Mouse (Mus musculus): ENCODE results near the gene Tmem88b. TPM values are rescaled to one million over a fixed set of nuclear protein-coding genes. Genes with fewer than 3 reads are reported as not detected.

Gene Tmem88b
- total and polyA plus RNA-seq, 2 experiments from 2014 or later: 0.14 to 0.38 TPM

DNA sequence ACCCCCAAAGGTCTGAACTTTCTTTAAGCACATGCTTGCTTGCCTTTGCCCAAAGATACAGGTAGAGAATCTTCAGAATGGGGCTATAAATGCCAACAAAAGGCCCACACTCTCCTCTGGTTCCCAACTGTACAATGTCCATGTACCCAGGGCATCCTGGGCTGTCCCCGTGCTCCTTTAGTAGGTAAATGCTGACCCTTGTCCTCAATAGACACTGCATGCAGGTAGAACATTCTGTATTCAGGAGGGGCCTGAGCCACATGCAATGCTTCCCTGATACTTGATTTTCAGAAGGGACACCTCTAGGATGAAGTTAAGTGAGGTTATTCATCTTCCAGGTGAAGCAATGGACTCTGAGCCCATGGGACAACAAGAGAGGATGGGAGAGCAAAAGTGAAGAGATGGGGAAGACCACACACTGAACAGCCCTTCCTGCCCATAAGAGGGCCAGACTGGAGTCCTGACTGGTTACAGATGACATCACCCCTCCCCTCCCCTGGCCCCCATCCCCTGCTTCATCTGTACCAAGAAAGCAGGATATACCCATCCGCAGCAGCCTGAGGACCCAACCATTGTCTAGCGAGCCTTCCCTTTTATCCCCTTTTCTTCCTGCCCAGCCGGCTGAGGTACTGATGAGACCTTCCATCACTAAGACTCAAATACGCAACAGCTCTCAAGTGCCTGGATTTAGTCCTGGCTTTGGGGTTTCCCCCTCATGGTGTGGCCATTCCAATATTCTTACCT lies 12.2 kb downstream of the Tmem88b start:
- H3K9me3 ChIP-seq (ENCODE audit: low read length): no peaks in the 10 kb centered on the region
- DNase-seq (no peak), ATAC-seq (no peak)
- H3K36me3 ChIP-seq (ENCODE audit: insufficient read depth): no peaks in the 10 kb centered on the region
- no peaks in the 10 kb centered on the region for H3K27me3 ChIP-seq (ENCODE audit: insufficient read depth, low read length)
- H3K27ac ChIP-seq (ENCODE audit: low read depth, low read length): no peak overlapping the region; the same call in 1 of the 2 replicates
- peak overlapping the region; percentile 51; the same call in 1 of the 2 replicates for H3K9ac ChIP-seq
- WGBS: 35% methylated on average over 5 of the region's 5 CpGs
- H3K4me3 ChIP-seq (ENCODE audit: low read depth, low read length): peak overlapping the region; percentile 43
- no peak for TF ChIP-seq CTCF (IDR thresholded peaks at IDR 0.05; ENCODE audit: low read depth)
- peak overlapping the region; percentile 87 for H3K4me2 ChIP-seq (ENCODE audit: low read depth)
- peaks cover 17% of the 10 kb centered on the region for H3K4me1 ChIP-seq (ENCODE audit: insufficient read depth)

DNA sequence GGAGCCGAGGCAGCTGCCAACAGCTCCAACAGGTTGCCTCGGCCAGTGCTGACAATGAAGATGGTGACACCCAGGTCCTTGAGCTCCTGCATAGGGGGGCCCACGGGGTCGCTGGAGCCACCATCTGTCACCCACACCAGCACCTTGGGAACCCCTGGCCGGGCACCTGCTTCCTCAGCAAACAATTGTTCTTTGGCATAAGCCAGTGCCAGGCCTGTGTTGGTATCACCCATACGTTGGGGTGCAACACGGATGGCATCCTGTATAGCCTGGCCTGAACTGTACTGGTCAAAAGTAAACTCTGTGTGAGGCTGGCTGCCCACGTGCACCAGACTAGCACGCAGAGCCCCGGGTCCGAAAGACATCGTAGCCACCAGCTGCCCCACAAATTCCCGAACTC lies 12.9 kb downstream of the Tmem88b start:
- WGBS: 85% methylated on average over 13 of the region's 13 CpGs
- no peaks in the 10 kb centered on the region for H3K36me3 ChIP-seq (ENCODE audit: insufficient read depth)
- no peaks in the 10 kb centered on the region for H3K27me3 ChIP-seq (ENCODE audit: insufficient read depth, low read length)
- no peak for TF ChIP-seq CTCF (IDR thresholded peaks at IDR 0.05; ENCODE audit: low read depth)
- H3K27ac ChIP-seq (ENCODE audit: low read depth, low read length): no peak overlapping the region
- DNase-seq: no peak
- no peaks in the 10 kb centered on the region for H3K9me3 ChIP-seq (ENCODE audit: low read length)
- H3K9ac ChIP-seq: no peak overlapping the region
- no peak for ATAC-seq
- H3K4me2 ChIP-seq (ENCODE audit: low read depth): peak overlapping the region; percentile 87; the same call in 1 of the 2 replicates
- H3K4me1 ChIP-seq (ENCODE audit: insufficient read depth): peaks cover 17% of the 10 kb centered on the region
- no peak overlapping the region for H3K4me3 ChIP-seq (ENCODE audit: low read depth, low read length)

DNA sequence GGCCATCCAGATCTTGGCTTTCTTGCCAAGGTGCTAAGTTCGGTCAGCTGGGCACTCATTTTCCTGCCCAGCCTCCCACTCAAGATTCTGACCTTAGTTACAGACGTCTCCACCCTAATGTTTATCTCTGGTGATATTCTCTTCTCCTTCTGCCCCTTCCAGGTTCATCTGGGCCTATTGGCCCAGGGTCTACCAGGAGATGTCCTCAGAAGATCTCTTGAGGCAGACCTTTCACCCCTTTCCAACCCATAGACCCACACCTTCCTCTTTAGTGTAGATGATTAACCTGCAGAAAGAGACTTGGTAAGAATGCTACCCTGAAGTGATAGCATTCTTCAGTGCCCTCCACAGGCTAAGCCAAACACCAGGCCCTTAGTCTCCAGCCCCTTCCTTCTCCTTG lies 14.0 kb downstream of the Tmem88b start:
- H3K27ac ChIP-seq (ENCODE audit: low read depth, low read length): no peak overlapping the region
- H3K9ac ChIP-seq: no peak overlapping the region
- peaks cover 17% of the 10 kb centered on the region for H3K4me1 ChIP-seq (ENCODE audit: insufficient read depth)
- H3K27me3 ChIP-seq (ENCODE audit: insufficient read depth, low read length): no peaks in the 10 kb centered on the region
- TF ChIP-seq CTCF (IDR thresholded peaks at IDR 0.05; ENCODE audit: low read depth): no peak
- no peak overlapping the region for H3K4me2 ChIP-seq (ENCODE audit: low read depth)
- DNase-seq (no peak), ATAC-seq (no peak)
- no peak overlapping the region for H3K4me3 ChIP-seq (ENCODE audit: low read depth, low read length)
- WGBS: 88% methylated on average over 2 of the region's 2 CpGs
- no peaks in the 10 kb centered on the region for H3K36me3 ChIP-seq (ENCODE audit: insufficient read depth)
- H3K9me3 ChIP-seq (ENCODE audit: low read length): no peaks in the 10 kb centered on the region

DNA sequence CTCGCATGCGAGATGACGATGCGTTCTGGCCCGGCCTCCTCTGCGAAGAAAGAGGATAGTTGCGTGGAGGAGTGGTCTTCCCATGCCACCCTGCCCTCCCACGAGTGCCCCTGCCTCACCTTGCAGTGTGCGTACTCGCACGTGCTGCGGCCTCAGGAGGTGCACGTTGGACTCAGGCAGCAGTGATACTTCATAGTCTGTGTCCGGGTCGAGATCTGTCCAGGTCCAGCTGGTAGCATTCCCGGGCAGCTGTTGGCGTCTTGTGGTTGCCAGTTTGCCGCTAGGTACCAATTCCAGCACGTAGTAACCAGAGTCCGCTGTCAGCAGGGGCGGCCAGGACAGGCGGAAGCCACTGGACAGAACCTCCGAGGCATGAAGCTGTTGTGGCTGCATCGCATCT lies 15.0 kb downstream of the Tmem88b start:
- Histone ChIP-seq H3K4me1 (ENCODE audit: insufficient read depth) (peaks cover 17% of the 10 kb centered on the region), H3K9ac (peak overlapping the region; percentile 72), H3K4me2 (ENCODE audit: low read depth) (peak overlapping the region; percentile 90), H3K9me3 (ENCODE audit: low read length) (no peaks in the 10 kb centered on the region), H3K27me3 (ENCODE audit: insufficient read depth, low read length) (no peaks in the 10 kb centered on the region), H3K4me3 (ENCODE audit: low read depth, low read length) (peak overlapping the region; percentile 50), H3K27ac (ENCODE audit: low read depth, low read length) (no peak overlapping the region), H3K36me3 (ENCODE audit: insufficient read depth) (no peaks in the 10 kb centered on the region)
- no peak for ATAC-seq
- WGBS: 40% methylated on average over 24 of the region's 24 CpGs
- no peak for DNase-seq
- TF ChIP-seq CTCF (IDR thresholded peaks at IDR 0.05; ENCODE audit: low read depth): no peak

DNA sequence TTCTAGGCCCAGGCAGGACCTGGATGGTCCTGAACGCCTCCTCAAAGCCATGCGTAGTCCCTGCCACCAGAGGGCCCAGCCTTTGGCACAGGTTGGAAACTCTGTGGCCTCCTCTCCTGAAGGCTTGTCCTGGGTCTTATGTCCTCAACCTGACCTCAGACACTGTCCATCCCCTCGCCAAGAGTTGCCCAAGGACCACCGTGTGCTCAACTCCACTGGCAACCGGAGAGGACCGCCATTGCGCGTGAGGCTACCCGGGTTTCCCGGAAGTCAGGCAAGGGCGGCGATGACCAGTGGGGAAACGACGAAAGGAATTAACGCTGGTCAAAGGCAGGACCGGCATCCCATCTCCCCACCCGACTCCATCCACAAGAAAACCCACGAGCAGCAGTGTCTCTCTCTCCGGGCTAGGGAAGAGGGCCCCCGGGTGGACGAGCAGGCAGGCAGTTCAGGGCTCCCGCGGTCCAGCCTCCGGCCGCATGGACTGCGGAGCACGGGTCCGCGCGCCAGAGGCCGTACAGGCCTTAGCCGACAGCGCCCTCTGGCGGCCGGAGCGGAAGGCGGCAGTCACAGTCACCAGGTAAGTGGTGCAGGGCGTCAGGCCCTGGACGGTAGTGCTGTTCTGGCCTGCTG lies 15.7 kb downstream of the Tmem88b start:
- peak; percentile 80 for ATAC-seq

DNA sequence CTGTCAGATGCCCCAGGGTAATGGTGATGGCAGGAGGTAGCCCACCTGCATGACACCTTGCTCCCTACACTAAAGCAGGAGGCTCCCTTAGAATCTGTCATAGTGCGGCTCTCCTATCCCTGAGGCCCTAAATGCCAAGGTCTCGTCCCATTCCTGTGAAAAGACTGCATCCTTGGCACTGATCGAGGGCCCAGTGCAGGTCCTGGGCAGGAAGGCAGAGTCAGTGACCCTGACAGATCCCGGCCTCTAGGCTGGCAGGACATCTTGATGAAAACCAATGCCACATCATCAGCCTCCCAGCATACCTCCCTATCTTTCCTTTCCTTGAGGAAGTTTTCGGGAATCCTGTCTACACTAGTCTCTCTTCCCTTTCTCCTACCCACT lies 16.2 kb downstream of the Tmem88b start:
- Histone ChIP-seq H3K4me2 (ENCODE audit: low read depth) (peak overlapping the region; percentile 90), H3K27ac (ENCODE audit: low read depth, low read length) (no peak overlapping the region), H3K27me3 (ENCODE audit: insufficient read depth, low read length) (no peaks in the 10 kb centered on the region), H3K9ac (peak overlapping the region; percentile 72), H3K36me3 (ENCODE audit: insufficient read depth) (no peaks in the 10 kb centered on the region), H3K4me3 (ENCODE audit: low read depth, low read length) (peak overlapping the region; percentile 50), H3K9me3 (ENCODE audit: low read length) (no peaks in the 10 kb centered on the region), H3K4me1 (ENCODE audit: insufficient read depth) (peaks cover 7% of the 10 kb centered on the region; the same call in 1 of the 2 replicates)
- DNase-seq (no peak), ATAC-seq (no peak)
- WGBS: 57% methylated on average over 5 of the region's 5 CpGs
- no peak for TF ChIP-seq CTCF (IDR thresholded peaks at IDR 0.05; ENCODE audit: low read depth)

More for the DNA sequence above, 15.7 kb downstream of the Tmem88b start:
- no peaks in the 10 kb centered on the region for H3K27me3 ChIP-seq (ENCODE audit: insufficient read depth, low read length)
- H3K9me3 ChIP-seq (ENCODE audit: low read length): no peaks in the 10 kb centered on the region
- H3K27ac ChIP-seq (ENCODE audit: low read depth, low read length): peak overlapping the region; percentile 69; the same call in 1 of the 2 replicates
- TF ChIP-seq CTCF (IDR thresholded peaks at IDR 0.05; ENCODE audit: low read depth): peak; percentile 100
- peak overlapping the region; percentile 90 for H3K4me2 ChIP-seq (ENCODE audit: low read depth)
- peak overlapping the region; percentile 72 for H3K9ac ChIP-seq
- WGBS: 2% methylated on average over 39 of the region's 39 CpGs
- DNase-seq: peak; percentile 89
- H3K4me1 ChIP-seq (ENCODE audit: insufficient read depth): peaks cover 12% of the 10 kb centered on the region
- no peaks in the 10 kb centered on the region for H3K36me3 ChIP-seq (ENCODE audit: insufficient read depth)
- H3K4me3 ChIP-seq (ENCODE audit: low read depth, low read length): peak overlapping the region; percentile 50

DNA sequence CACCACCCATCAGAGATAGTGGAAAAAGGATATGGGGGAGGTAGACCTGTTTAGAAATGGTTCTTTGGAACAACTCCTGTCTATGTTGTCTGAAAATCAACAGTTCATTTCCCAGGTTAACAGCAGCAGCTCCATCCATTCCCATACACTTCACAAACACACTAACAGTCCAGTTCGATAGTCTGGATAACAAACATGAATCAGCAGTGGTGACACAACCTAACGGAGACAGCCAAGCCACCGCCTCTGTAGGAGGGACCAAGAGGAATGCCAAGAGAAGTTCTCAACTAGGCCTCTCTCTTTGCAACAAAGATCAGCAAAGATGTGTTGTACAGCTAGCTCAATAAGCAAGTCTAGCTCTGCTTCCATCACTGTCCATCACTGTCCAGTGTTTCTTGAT lies 23.3 kb downstream of the Tmem88b start:
- ATAC-seq (no peak), DNase-seq (no peak)
- no peak for TF ChIP-seq CTCF (IDR thresholded peaks at IDR 0.05; ENCODE audit: low read depth)
- no peaks in the 10 kb centered on the region for H3K9me3 ChIP-seq (ENCODE audit: low read length)
- H3K27ac ChIP-seq (ENCODE audit: low read depth, low read length): no peak overlapping the region
- H3K9ac ChIP-seq: no peak overlapping the region
- no peaks in the 10 kb centered on the region for H3K27me3 ChIP-seq (ENCODE audit: insufficient read depth, low read length)
- 94% methylated on average over 3 of the region's 3 CpGs for WGBS
- H3K36me3 ChIP-seq (ENCODE audit: insufficient read depth): no peaks in the 10 kb centered on the region; the same call in 1 of the 2 replicates
- H3K4me3 ChIP-seq (ENCODE audit: low read depth, low read length): no peak overlapping the region
- peaks cover 14% of the 10 kb centered on the region for H3K4me1 ChIP-seq (ENCODE audit: insufficient read depth)
- H3K4me2 ChIP-seq (ENCODE audit: low read depth): no peak overlapping the region

All from forebrain, postnatal 0 days (tissue).